In genomic region chr17:3405350-3406073, GRCm38 (mm10) we compare ENCODE assay signal across 24 mouse cellular contexts.
"Had no signal": no experiment of that assay in that cellular context is flagged by ENCODE, and none has a peak within 500 bp of the region (broad histone marks: within the 10 kb centered on the region; RNA-seq: fewer than 3 reads in every experiment).

No protein-coding gene starts in this region.

- DNase-seq: kidney, adult 2 months; kidney, postnatal 25 days; layer of hippocampus, adult 9-11 months; lung, adult 18-20 months; lung, postnatal 10 days; lung, postnatal 4 days; retina, postnatal 1 day; right cerebral cortex, postnatal 25 days; spleen, adult 18-20 months; thymus, adult 18-20 months; thymus, postnatal 14 days; thymus, postnatal 4 days had no signal

- H3K4me2 ChIP-seq: liver, embryonic 11.5 days; liver, embryonic 15.5 days; lung, embryonic 15.5 days; midbrain, embryonic 13.5 days; neural tube, embryonic 13.5 days had no signal

- H3K9ac ChIP-seq: liver, embryonic 15.5 days; lung, embryonic 15.5 days; midbrain, embryonic 13.5 days; neural tube, embryonic 13.5 days had no signal

- ATAC-seq: intestine, postnatal 0 days; midbrain, embryonic 13.5 days; midbrain, embryonic 16.5 days had no signal

- H3K4me1 ChIP-seq: liver, embryonic 15.5 days; lung, embryonic 15.5 days; megakaryocyte, embryonic 14.5 days had no signal

- H3K9me3 ChIP-seq: liver, embryonic 15.5 days; lung, embryonic 15.5 days; megakaryocyte, embryonic 14.5 days; midbrain, embryonic 10.5 days; midbrain, embryonic 13.5 days; neural tube, embryonic 13.5 days had no signal

- H3K27me3 ChIP-seq: liver, embryonic 15.5 days; lung, embryonic 15.5 days; megakaryocyte, embryonic 14.5 days; neural tube, embryonic 13.5 days had no signal

- H3K4me3 ChIP-seq: layer of hippocampus, adult 2 months; liver, embryonic 15.5 days; lung, embryonic 15.5 days; megakaryocyte, embryonic 14.5 days; midbrain, embryonic 10.5 days; midbrain, embryonic 13.5 days; myocyte; neural tube, embryonic 13.5 days had no signal

- H3K36me3 ChIP-seq: liver, embryonic 15.5 days; lung, embryonic 15.5 days; midbrain, embryonic 10.5 days; midbrain, embryonic 13.5 days; neural tube, embryonic 13.5 days had no signal

- H3K27ac ChIP-seq: kidney, postnatal 0 days; layer of hippocampus, adult 2 months; liver, embryonic 15.5 days; lung, embryonic 15.5 days; midbrain, embryonic 10.5 days; midbrain, embryonic 13.5 days; neural tube, embryonic 13.5 days had no signal
